Mouse (Mus musculus) frontal cortex, postnatal 14 days (tissue): Measurements from ENCODE around the gene Txndc11.
A peak's percentile ranks its signal among the peaks of the same experiment; 100 is the strongest.
"Not testable (repeated sequence)": the region's sequence is repeated elsewhere in the genome, so short reads cannot be mapped to it uniquely, and the experiment has no call there.

ENCODE experiments used
- DNase-seq, 2 experiments: peaks; one replicate each; pipeline ENCODE4 v3.0.0; 2022; ENCODE audit warnings: low spot score in 2 of 2

Gene Txndc11

DNA sequence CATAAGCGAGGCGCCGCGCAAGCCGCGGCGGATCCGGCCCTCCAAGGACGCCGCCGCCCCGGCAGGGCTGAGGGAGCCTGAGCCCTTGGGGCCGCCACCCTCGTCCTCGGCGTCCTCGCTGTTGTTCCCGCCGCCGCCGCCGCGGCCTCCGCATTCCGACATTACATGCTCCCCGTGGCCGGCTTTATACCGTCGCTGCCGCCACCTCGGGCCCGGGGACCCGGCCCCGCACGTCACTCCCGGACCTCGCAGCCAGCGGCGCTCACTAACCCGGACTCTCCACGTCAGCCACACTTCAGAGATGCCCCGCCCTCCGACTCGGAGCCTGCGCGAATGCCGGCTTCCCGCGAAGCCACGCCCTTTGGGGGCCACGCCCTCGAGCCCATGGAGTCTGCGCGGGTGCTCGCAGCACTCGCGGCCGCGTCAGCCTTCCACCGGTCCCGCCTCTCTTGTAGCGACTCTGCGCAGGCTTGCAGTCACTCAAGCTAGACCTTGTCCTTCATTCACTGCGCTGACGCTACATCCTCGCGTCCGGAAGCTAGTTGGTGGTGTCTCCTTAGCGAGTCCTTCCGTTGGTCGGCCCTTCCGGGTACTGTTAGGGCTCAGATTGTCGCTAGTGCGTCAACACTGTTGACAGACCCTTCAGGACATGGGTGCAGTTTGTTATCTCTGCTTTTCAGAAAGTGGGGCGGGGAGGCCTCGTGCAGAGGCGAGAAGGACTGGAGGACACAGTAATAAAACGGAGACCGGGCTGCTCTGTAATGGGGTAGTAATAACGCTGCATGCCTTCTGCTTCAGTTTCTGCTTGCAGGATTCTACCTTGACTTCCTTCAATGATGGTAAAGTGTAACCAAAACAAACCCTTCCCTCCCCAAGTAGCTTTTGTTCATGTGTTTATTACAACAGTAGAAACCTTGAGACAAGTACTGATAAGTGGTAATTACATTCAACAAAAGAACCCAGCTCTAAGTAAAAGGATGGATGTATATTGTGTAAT, at the start of gene Txndc11:
TSS of gene Txndc11 (minus strand) at position 303 of the 997 bp plus-strand sequence.
- DNase-seq = peak; percentile 98 to 99

- DNase-seq = no peak
Measured at GRCm38 (mm10) chr16:11177404-11177803, 43.0 kb upstream of the Txndc11 start.

GRCm38 (mm10) chr16:11176884-11177244, 42.4 kb upstream of the Txndc11 start:
- DNase-seq = no peak

DNA sequence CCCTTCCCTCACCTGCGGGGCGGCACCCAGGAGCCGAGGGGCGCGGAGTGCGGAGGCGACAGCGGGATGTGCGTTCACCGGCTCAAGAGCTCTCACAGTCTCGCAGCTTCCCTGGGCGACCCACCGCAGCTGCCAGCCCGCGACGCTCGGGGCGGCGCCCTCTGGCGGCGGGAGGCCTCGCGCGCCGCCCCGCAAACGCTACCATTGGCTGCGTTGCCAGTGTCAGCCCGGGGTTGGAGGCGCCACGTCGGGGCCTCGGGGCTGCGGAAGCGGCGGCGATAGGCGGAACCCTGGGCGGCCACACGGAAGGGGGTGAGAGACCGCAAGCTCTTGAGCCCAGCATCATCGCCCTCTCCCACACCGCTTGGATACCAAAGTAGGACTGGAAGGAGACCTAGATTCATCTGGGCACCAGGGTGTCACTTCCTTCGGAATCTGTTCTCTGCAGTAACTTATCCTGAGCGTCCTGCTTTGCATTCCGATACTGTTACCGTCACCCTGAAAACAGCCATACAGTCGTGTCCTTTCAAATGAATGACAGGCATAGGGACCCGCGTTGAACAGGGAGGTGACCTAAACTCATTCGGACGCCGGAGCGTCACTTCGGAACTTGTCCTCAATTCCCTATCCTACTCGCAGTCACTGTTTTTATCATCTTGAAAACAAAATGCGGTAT, 41.9 kb upstream of the Txndc11 start, which contains the start of gene Zc3h7a:
TSS of gene Zc3h7a (minus strand) at position 186 of the 676 bp plus-strand sequence.
- DNase-seq = peak; percentile 80 to 87

- DNase-seq = peak in 1 of 2 experiments; percentile 37
Measured at GRCm38 (mm10) chr16:11175489-11176207, 41.2 kb upstream of the Txndc11 start.

- DNase-seq = no peak
Measured at GRCm38 (mm10) chr16:11175100-11175488, 40.6 kb upstream of the Txndc11 start.

- DNase-seq = peak; percentile 17 to 36
Measured at GRCm38 (mm10) chr16:11174671-11175081, 40.2 kb upstream of the Txndc11 start.

DNA sequence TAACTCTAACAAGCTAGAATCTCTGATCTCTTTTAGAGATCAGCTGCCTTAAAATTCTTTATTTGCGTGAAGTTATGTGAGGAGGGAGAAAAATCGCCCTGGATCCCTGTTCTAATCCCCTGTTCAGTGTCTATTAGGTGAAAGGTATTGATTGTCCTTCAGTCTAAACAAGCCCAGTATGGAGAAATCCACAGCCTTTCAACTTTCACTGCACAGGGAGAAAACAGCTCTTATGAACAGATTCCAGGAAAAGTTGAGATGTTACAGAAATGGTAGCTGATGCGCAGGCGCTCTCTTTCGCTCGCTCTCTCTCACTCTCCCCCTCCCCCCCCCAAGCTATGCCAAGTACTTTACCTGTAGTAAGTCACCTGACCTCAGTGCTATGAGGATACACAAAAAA, 37.2 kb upstream of the Txndc11 start:
- DNase-seq = no peak

- no peak for DNase-seq
Measured at GRCm38 (mm10) chr16:11166431-11166830, 32.0 kb upstream of the Txndc11 start.

GRCm38 (mm10) chr16:11164695-11165255, 30.3 kb upstream of the Txndc11 start:
- DNase-seq = no peak

GRCm38 (mm10) chr16:11157721-11158120, 23.3 kb upstream of the Txndc11 start:
- not testable (repeated sequence) for DNase-seq

DNA sequence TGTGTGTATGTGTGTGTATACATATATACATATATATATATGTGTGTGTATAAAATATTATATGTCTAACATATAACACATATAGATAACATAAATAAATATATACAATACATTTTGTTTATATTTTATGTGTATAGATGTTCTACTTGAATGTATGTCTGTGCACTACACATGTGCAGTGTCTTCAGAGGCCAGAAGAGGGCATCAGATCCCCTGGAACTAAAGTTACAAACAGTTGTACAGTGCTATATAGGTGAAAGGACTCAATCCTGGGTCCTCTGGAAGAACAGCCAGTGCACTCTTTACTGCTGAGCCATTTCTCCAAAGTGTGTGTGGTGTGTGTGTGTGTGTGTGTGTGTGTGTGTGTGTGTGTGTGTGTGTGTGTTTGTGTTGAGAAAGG, 20.1 kb upstream of the Txndc11 start:
- no peak for DNase-seq

DNA sequence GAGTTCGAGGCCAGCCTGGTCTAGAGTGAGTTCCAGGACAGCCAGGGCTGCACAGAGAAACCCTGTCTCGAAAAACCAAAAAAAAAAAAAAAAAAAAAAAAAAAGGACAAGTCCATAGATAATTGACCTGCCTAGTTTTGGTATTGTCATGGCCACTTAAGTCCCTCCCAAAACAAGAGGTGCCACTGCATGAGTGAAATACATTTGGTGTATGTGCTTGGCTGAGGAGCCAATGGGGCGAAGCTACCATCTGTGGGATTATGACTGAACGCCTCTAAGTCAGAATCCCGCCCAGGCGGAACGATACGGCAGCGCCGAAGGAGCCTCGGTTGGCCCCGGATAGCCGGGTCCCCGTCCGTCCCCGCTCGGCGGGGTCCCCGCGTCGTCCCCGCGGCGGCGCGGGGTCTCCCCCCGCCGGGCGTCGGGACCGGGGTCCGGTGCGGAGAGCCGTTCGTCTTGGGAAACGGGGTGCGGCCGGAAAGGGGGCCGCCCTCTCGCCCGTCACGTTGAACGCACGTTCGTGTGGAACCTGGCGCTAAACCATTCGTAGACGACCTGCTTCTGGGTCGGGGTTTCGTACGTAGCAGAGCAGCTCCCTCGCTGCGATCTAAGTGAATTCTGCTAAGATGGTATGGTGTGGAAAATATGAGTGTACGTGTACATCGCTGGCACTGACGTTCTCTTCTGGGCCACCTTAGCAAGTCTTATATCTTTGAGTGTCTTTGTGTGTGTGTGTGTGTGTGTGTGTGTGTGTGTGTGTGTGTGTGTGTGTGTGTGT, 9.4 kb upstream of the Txndc11 start:
- peak; percentile 99 to 100 for DNase-seq

DNA sequence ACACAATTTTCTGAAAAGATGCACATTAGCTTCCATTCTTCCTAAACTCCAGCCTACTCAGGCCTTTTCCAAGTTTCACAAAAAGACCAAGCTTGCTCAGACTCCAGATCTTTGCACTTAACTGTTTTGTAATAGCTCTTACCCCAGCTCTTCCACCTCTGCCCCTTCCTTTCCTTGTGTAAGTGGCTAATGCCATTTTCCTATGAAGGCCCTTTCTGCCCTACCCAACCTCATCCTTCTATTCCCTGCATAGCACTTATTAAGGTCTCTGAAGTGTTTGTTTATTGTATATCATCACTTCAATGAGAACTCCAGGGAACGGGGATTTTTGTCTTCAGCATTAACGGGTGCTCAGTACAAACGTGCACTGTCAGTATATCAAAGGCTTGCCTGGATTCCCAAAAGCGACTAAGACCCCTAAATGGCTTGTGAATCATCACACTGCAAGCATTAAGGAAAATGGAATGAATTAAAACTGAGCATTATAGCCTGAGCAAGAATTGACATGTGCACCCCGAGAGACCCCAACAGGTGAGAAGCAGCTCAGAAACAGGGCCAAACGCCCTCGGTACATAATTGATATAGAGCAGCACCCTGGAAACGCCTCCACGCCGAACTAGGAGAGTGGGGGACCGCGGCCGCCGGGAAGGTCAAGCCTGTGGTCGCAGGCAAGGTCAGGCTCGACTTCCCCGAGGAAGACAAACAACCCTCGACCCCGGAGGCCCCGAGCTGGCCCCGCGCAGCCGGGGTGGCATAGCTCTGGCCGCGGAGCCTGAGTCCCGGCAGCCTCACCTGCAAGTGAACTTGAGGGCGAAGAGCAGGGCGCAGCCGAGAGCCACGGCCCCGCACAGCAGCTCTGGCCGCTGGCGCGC, 738 bp downstream of the Txndc11 start:
- DNase-seq = peak; percentile 37 to 44

DNA sequence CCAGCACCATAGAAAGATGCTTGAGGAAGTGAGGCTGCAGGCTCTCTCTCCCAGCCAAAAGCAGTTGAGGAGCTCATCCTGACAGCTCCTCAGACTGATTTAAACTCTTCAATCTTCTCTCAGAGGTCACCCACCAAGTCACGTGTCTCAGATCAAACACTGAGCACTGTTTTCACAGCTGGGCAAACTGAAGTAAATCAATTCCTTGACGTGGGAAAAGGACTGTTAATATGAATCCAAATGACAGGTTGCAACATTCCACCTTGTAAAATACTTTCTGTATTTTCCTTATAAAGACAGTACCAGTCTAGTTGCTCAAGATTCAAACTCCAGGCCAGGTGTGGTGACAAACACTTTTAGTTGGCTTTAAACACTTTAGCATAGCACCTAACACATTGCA, 1.6 kb downstream of the Txndc11 start:
- DNase-seq = no peak

- DNase-seq = no peak
Measured at GRCm38 (mm10) chr16:11128301-11128700, 6.1 kb downstream of the Txndc11 start.

DNA sequence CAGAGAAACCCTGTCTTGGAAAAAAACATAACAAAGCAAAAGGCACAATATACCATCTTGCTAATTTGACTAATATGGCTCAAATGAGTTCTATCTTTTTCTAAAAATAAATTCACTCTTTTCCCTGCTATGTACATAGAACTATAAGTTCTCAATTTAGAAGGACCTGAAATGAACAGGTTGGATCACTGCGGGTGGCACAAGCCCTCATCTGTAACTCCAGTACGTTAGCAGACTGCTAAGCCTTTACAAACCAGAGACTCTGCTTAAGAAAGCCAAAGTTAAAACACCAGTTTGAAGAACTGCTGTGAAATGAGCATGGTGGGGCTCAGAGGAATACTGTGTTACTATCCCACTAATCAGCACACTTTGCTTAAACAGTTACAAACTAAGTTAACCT, 9.1 kb downstream of the Txndc11 start:
- DNase-seq = no peak

DNA sequence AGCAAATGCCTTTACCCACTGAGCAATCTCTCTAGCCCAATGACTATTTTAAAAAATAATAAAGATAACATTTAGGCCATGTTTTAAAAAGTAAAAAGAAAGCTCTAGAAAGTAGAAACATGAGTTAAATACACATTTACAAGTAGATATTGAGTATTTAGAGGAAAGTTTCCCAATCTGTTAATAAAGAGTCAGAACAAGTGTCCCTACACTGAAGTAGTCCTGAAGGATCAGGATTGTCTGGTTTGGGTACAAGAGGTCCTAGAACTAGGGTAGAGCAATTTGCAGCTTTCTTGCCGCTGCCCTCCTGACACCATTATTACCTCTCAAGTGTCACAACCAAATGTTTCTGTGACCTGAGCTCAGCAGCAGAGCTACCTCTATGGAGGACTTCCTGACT, 10.3 kb downstream of the Txndc11 start:
- DNase-seq = no peak

DNA sequence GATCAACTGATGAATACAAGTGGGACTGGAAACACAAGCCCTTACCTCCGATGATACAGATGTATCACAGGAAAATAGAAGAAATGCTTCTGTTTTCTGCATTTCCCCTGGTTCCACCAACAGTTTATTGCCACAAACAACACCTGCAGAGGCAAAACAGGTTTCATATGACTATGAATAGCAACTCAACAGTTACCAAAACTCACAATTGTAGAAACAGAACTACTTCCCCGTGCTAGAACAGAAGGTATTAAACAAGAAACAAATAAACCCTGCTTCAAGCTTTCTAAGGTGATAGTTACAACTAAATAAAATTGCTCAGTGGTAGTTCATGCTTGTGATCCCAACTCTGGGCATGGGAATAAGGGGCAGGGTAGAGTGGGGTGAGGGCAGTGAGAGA, 11.8 kb downstream of the Txndc11 start:
- no peak for DNase-seq

- DNase-seq = no peak
Measured at GRCm38 (mm10) chr16:11109198-11109740, 25.2 kb downstream of the Txndc11 start.
